Mouse (Mus musculus): ENCODE results near the gene Mybl2. TPM values are rescaled to one million over a fixed set of nuclear protein-coding genes. Genes with fewer than 3 reads are reported as not detected.

The Mybl2 gene
- polyA plus RNA-seq, 1 experiment, result 5.6 TPM

GRCm38 (mm10) chr2:163130837-163131236, 76.3 kb downstream of the Mybl2 start:
- no peak overlapping the region for H3K4me2 ChIP-seq (ENCODE audit: low read depth)
- no peak for TF ChIP-seq USF1 (IDR thresholded peaks at IDR 0.05; ENCODE audit: low read depth)
- no peak for TF ChIP-seq MAX (IDR thresholded peaks at IDR 0.05; ENCODE audit: low read depth)
- no peak for TF ChIP-seq POLR2A (IDR thresholded peaks at IDR 0.05; ENCODE audit: insufficient read length, low read depth)
- TF ChIP-seq TCF3 (IDR thresholded peaks at IDR 0.05; ENCODE audit: insufficient read length, low read depth), result no peak
- TF ChIP-seq MYOD1 (IDR thresholded peaks at IDR 0.05; ENCODE audit: control insufficient read depth in 1 of 3, insufficient read length in 2 of 3, low read depth in 2 of 3), result no peak
- TF ChIP-seq E2F4 (IDR thresholded peaks at IDR 0.05; ENCODE audit: insufficient read depth), result no peak
- no peak for TF ChIP-seq MYOG (IDR thresholded peaks at IDR 0.05; ENCODE audit: control insufficient read depth in 1 of 3, insufficient read depth in 1 of 3, insufficient read length in 2 of 3, low read depth in 2 of 3)
- no peak for TF ChIP-seq CEBPB (IDR thresholded peaks at IDR 0.05; ENCODE audit: insufficient read depth, poor library complexity, severe bottlenecking)
- no peak for TF ChIP-seq SRF (IDR thresholded peaks at IDR 0.05; ENCODE audit: control insufficient read depth, insufficient read length, low read depth)
- TF ChIP-seq POLR2AphosphoS2 (IDR thresholded peaks at IDR 0.05; ENCODE audit: insufficient read length, low read depth), result no peak
- no peak for TF ChIP-seq TCF12 (IDR thresholded peaks at IDR 0.05; ENCODE audit: insufficient read depth, poor library complexity, severe bottlenecking)
- TF ChIP-seq REST (IDR thresholded peaks at IDR 0.05; ENCODE audit: insufficient read depth, insufficient read length), result no peak
- peaks cover 18% of the 10 kb centered on the region for H3K27me3 ChIP-seq (ENCODE audit: control insufficient read depth, insufficient read depth, insufficient read length)
- H3K36me3 ChIP-seq (ENCODE audit: control insufficient read depth, insufficient read depth), result no peaks in the 10 kb centered on the region
- no peak overlapping the region for H3ac ChIP-seq (ENCODE audit: control insufficient read depth, insufficient read length)
- H3K79me2 ChIP-seq (ENCODE audit: control insufficient read depth, insufficient read depth), result no peaks in the 10 kb centered on the region
- H3K4me3 ChIP-seq, result no peak overlapping the region

DNA sequence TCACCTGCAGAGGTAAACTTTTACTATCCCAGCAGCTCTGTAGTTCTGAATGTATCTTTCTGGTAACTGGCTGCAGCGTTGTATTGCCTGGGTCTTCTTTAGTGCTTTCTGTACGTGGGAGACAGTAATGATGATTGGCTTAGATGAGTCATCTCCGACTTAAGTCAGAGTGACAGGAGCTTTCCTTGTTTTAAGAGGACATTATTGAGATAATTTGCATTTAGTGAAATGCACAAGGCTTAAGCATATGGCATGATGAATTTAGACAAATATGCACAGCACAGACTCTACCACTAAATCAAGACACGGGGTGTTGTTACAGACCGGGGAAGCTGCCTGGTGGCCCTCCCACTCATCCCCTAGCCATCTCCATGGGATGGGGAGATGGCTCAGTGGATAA, 77.8 kb downstream of the Mybl2 start:
- H3ac ChIP-seq (ENCODE audit: control insufficient read depth, insufficient read length), result no peak overlapping the region
- H3K79me2 ChIP-seq (ENCODE audit: control insufficient read depth, insufficient read depth), result no peaks in the 10 kb centered on the region
- no peak overlapping the region for H3K4me2 ChIP-seq (ENCODE audit: low read depth)
- H3K36me3 ChIP-seq (ENCODE audit: control insufficient read depth, insufficient read depth), result no peaks in the 10 kb centered on the region
- H3K27me3 ChIP-seq (ENCODE audit: control insufficient read depth, insufficient read depth, insufficient read length), result peaks cover 18% of the 10 kb centered on the region
- TF ChIP-seq SRF (IDR thresholded peaks at IDR 0.05; ENCODE audit: control insufficient read depth, insufficient read length, low read depth) (no peak), MYOD1 (IDR thresholded peaks at IDR 0.05; ENCODE audit: control insufficient read depth in 1 of 3, insufficient read length in 2 of 3, low read depth in 2 of 3) (no peak), USF1 (IDR thresholded peaks at IDR 0.05; ENCODE audit: low read depth) (no peak), POLR2A (IDR thresholded peaks at IDR 0.05; ENCODE audit: insufficient read length, low read depth) (no peak), E2F4 (IDR thresholded peaks at IDR 0.05; ENCODE audit: insufficient read depth) (no peak), TCF3 (IDR thresholded peaks at IDR 0.05; ENCODE audit: insufficient read length, low read depth) (no peak), MYOG (IDR thresholded peaks at IDR 0.05; ENCODE audit: control insufficient read depth in 1 of 3, insufficient read depth in 1 of 3, insufficient read length in 2 of 3, low read depth in 2 of 3) (no peak), POLR2AphosphoS2 (IDR thresholded peaks at IDR 0.05; ENCODE audit: insufficient read length, low read depth) (no peak)
- no peak overlapping the region for H3K4me3 ChIP-seq

Other genes starting within 250 kb of the Mybl2 start
- 61.5 TPM for gene Srsf6, start 123.2 kb upstream of the Mybl2 start, polyA plus RNA-seq (2012; fragmentation: generic; extraction: Trizol)
- not detected for gene L3mbtl1, start 111.2 kb upstream of the Mybl2 start, polyA plus RNA-seq (2012; fragmentation: generic; extraction: Trizol)
- gene Sgk2, start 67.4 kb upstream of the Mybl2 start, polyA plus RNA-seq (2012; fragmentation: generic; extraction: Trizol), result not detected
- gene Ift52, start 37.3 kb upstream of the Mybl2 start, polyA plus RNA-seq (2012; fragmentation: generic; extraction: Trizol), result 21.1 TPM
- gene Gtsf1l, start 33.2 kb downstream of the Mybl2 start, polyA plus RNA-seq (2012; fragmentation: generic; extraction: Trizol), result not detected
- 0.05 TPM for gene Tox2, start 148.4 kb downstream of the Mybl2 start, polyA plus RNA-seq (2012; fragmentation: generic; extraction: Trizol)

Data from myocyte (in vitro differentiated cells).